Mouse (Mus musculus) frontal cortex, postnatal 25 days (tissue): Measurements from ENCODE around the gene Ccdc162.

Experiments
- DNase-seq, 2 experiments: peaks; one replicate each; pipeline ENCODE4 v3.0.0; 2022; ENCODE audit warnings: low spot score in 2 of 2

The Ccdc162 gene

GRCm38 (mm10) chr10:41716029-41716897 lies at the start of gene Ccdc162:
TSS of gene Ccdc162 (minus strand) at chr10:41716634.
- DNase-seq, result no peak

- no peak for DNase-seq
Observed at GRCm38 (mm10) chr10:41765586-41765985, 49.2 kb upstream of the Ccdc162 start.

DNA sequence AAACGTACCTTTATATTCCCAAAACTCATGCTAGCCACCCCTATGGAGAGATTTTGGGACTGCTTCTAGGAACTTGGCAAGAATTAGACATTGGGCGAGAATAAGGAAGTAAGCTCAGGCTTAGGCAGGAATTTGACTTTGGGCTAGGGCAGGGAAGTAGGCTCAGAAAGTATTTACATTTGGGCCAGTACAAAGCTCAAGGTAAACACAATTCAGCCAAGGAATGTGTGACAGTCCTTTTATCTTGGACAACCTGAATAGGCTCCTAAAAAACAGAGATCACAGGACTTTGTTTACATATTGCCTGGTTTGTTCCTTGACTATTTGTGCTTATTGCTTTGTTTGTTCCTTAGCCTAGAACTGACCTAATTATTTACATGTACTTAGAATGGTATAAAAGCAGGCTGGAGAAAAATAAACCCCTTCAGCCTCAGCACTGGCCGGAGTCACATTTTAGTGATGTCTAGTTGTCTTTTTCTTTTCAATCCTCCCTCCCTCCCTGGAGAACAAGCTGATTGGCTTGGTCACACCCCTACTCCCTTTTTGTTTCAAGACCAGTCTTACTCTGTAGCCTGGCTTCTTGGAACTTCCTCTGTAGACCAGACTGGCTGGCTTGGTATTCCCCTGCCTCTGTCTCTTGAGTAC lies 47.4 kb upstream of the Ccdc162 start:
- no peak for DNase-seq

DNA sequence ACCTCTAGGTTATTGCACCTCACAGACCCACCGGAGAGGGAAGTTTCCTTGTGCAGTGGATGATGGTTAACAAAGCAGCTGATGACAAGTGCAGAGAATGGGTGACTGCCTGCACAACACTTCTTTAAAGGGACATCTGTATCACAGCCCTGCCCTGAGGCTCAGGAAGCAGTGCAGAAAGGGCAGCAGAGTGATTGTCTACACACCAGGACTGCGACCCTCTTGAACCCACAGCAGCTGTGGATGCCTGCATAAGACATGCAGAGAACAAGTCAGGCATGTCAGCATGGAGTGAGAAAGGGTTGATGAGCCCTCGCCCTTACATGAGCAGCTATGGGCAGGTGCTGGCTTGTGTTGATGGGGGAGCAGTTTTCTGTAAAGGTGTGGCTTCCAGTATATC lies 44.4 kb upstream of the Ccdc162 start:
- DNase-seq, result no peak

GRCm38 (mm10) chr10:41758041-41758440 lies 41.6 kb upstream of the Ccdc162 start:
- DNase-seq, result no peak

DNA sequence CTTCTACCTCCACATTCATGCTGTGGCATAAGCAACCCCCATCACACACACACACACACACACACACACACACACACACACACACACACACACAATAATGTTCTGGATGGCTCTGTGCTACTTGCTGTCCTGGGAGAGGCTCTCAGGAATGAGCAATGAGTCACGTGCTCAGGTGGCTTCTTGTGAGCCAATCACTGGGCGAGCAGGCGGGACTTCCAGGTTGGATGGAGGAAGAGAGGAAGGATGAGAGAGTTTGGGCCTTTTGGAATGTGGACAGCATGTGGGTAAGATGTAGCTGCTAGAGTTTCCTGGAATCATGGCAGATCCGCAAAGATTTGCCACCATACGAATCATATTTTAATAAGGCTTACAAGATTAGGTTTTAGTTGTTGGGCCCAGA lies 40.8 kb upstream of the Ccdc162 start:
- DNase-seq, result no peak

DNA sequence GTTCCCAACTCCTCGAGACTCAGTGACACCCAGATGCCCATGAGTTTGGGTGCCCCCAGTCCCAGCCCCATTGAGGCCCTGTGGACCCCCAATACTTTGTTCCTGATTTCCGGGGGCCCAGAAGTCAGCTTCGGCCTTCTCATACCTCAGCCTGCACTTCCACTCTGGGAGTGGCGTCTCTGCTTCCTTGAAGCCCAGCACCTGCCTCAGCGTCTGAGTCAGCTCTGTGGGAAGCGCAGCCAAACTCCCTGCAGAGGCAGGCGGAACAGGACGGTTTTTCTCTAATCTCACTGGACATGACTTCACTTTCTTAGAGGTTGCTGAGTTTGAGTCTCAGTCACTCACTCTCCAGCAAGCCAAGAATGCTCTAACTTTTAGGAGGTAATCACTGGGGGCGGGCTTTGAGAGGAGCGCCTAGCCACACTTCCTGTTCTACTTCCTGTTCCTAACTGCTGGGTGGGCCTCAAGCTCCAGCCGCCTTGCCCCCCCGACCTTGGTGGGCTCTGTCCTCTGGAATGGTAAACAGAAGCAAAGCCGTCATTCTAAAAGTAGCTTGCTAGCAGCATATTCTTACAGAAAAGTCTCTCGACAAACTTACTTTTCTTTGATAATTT lies 35.5 kb upstream of the Ccdc162 start:
- DNase-seq, result no peak

GRCm38 (mm10) chr10:41749306-41749705 lies 32.9 kb upstream of the Ccdc162 start:
- DNase-seq, result no peak

GRCm38 (mm10) chr10:41746554-41746953 lies 30.1 kb upstream of the Ccdc162 start:
- DNase-seq, result peak; percentile 12 to 32

GRCm38 (mm10) chr10:41744006-41744405 lies 27.6 kb upstream of the Ccdc162 start:
- no peak for DNase-seq

GRCm38 (mm10) chr10:41740221-41740620 lies 23.8 kb upstream of the Ccdc162 start:
- no peak for DNase-seq

GRCm38 (mm10) chr10:41737245-41737644 lies 20.8 kb upstream of the Ccdc162 start:
- DNase-seq, result no peak

DNA sequence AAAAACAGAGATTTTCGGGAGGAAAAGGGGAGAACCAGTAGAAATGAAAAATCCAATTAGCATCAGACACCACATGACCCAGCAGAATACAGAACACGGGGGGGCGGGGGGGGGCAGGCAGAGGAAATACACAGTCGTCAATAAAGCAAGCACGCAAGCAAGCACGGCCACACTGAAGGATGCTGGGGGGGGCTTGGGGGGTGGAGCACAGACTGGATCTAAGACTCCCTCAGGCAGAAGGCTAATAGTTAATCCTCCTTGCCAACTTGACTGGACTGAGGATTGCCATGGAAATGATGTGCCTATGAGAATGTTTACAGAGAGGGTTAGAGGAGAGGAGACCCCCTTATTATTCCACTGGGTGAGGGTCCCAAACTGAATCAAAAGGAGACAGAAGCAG lies 19.0 kb upstream of the Ccdc162 start:
- no peak for DNase-seq

DNA sequence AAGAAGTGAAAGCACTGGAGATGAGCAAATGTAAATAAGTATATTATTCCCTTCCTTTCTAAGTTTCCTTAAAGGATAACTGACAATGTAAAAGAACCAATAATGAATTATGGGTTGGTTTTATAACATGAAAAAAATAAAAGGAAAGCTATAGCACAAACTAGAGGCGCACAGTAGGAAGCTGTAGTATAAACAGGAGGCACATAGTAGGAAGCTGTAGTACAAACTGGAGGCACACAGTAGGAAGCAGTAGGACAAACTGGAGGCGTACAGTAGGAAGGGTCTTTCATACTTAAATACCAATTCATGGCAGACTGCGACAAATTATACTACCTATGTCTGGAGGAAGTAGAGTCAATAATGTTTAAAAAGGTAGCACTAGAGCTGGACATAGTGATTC lies 16.8 kb upstream of the Ccdc162 start:
- no peak for DNase-seq

DNA sequence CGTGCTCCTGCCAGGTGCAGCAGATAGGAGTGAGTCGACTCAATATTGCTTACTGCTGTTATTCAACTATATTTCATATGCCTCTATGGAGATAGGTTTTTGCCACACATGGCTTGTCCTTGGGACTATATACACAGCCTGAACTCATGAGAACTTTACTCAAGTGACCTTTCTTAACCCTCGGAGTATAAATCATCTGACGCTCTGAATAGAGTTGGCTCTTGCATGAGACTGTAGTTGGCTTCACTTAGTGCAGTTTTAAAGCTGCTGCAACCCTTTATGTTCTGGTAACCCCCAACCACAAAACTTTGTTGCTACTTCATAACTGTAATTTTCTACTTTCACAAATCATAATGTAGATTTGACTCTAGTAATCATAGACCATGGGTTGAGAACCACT lies 15.5 kb upstream of the Ccdc162 start:
- no peak for DNase-seq

GRCm38 (mm10) chr10:41730746-41731145 lies 14.3 kb upstream of the Ccdc162 start:
- DNase-seq, result no peak

DNA sequence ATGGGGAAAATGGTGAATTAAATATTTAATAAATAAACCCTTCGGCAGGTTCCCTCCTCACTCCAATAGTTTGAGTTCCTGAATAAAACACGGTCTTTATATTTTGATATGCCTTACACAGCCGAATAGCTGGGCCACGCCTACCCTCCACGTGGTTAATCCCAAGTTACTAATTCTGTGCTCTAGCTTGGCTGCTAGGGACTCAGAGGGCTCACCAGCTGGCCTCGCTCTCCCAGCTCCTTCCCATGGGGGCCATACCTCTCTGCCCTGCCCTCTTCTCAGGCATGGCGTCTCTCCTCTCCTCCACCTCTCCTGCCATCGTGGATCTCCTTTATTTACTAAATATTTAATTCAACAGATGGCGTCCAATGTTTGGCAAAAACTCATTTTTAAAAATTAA lies 9.8 kb upstream of the Ccdc162 start:
- DNase-seq, result no peak

GRCm38 (mm10) chr10:41719587-41719986 lies 3.2 kb upstream of the Ccdc162 start:
- no peak for DNase-seq

DNA sequence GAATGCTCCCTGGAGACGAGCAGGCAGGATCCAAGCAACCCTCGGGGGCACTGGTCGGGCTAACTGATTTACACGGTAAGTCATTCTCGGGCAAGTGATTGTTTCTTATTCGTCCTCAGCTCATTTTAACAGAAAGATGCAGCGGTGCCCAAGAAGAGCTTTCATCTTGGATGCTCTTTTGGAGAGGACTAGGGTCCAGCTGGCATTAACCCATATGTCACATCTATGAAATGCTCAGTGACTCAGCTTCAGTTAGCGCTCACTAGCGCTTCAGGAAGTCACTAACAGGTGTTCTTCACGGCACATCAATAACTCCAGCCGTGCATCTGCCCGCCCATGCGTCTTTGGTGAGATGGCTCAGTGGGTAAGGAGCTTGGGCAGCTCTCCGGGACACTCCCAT lies 877 bp downstream of the Ccdc162 start:
- DNase-seq, result no peak

- DNase-seq, result no peak
Observed at GRCm38 (mm10) chr10:41711467-41711866, 5.0 kb downstream of the Ccdc162 start.

- DNase-seq, result no peak
Observed at GRCm38 (mm10) chr10:41710773-41711172, 5.7 kb downstream of the Ccdc162 start.

- DNase-seq, result no peak
Observed at GRCm38 (mm10) chr10:41709341-41709740, 7.1 kb downstream of the Ccdc162 start.

DNA sequence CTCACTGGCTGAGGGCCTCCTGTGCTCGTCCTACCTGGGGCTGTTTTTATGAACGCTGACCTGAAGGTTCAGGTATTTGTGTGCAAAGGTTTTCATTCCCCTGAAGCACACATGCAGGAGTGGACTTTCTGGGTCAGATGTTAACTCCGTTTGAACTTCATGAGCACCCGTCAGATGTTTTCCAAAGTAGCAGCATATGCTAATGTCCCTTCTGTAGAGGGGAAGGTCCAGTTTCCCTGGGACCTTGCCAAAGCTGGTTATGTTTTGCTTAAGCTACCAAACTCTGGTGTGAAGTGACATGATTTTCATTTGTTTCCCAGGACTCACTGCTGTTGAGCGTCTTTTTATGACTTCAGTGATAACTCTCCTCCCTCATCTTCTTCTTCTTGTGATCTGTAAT lies 16.8 kb downstream of the Ccdc162 start:
- no peak for DNase-seq
